Mouse (Mus musculus) bone marrow, adult 2 months (tissue): Measurements from ENCODE around the gene Trpm8. TPM values are rescaled to one million over a fixed set of nuclear protein-coding genes. Genes with fewer than 3 reads are reported as not detected.

Experiments
- H3K27ac ChIP-seq: fragments of 200-500 bp; 2 replicates; pipeline ENCODE4 v1.5.1; 2012; ENCODE audit warnings: low read depth, mild to moderate bottlenecking, control low read depth, inconsistent platforms, low read length; ENCODE audit not compliant: control insufficient read depth, poor library complexity, insufficient read depth
- H3K4me1 ChIP-seq: fragments of 200-500 bp; 2 replicates; pipeline ENCODE4 v1.6.1; 2011; ENCODE audit warnings: low read length; ENCODE audit not compliant: control insufficient read depth, insufficient read depth
- H3K4me3 ChIP-seq: fragments of 200-500 bp; replicated peaks from 2 replicates; pipeline ENCODE3; 2011; ENCODE audit warnings: mild to moderate bottlenecking, low read depth, low read length, control low read depth; ENCODE audit not compliant: control insufficient read depth
- CTCF ChIP-seq: fragments of 200-500 bp; IDR thresholded peaks from 2 replicates; pipeline ENCODE4 v1.5.1; 2011; ENCODE audit warnings: low read length, control low read depth; ENCODE audit not compliant: control insufficient read depth, insufficient read depth
- POLR2A ChIP-seq: fragments of 200-500 bp; IDR thresholded peaks from 2 replicates; pipeline ENCODE4 v1.6.1; 2011; ENCODE audit warnings: low read depth, mild to moderate bottlenecking, control low read depth, low read length, borderline replicate concordance; ENCODE audit not compliant: control insufficient read depth
- WGBS: fragments of 180-500 bp; shearing (Covaris S2); methylation state at CpG from one replicate; pipeline ENCODE4 v1.1.7; 2018; 5-methylcytosine and 5-hydroxymethylcytosine counted together
- polyA plus RNA-seq: library from polyadenylated mRNA; stranded (reverse); fragments of >200 nt; gene quantifications from 2 replicates; pipeline ENCODE4 v1.2.4, GENCODE M21; 2011; ENCODE audit warnings: low replicate concordance; ENCODE audit not compliant: missing spikeins, insufficient read depth, insufficient read length

The Trpm8 gene
- polyA plus RNA-seq, 1 experiment: not detected

GRCm38 (mm10) chr1:88303762-88304161 lies 26.3 kb downstream of the Trpm8 start:
- TF ChIP-seq CTCF: no peak
- TF ChIP-seq POLR2A: no peak
- Histone ChIP-seq H3K4me3 (no peak overlapping the region), H3K27ac (no peak overlapping the region), H3K4me1 (no peaks in the 10 kb centered on the region)
- WGBS: 57% methylated on average over 6 of the region's 6 CpGs

DNA sequence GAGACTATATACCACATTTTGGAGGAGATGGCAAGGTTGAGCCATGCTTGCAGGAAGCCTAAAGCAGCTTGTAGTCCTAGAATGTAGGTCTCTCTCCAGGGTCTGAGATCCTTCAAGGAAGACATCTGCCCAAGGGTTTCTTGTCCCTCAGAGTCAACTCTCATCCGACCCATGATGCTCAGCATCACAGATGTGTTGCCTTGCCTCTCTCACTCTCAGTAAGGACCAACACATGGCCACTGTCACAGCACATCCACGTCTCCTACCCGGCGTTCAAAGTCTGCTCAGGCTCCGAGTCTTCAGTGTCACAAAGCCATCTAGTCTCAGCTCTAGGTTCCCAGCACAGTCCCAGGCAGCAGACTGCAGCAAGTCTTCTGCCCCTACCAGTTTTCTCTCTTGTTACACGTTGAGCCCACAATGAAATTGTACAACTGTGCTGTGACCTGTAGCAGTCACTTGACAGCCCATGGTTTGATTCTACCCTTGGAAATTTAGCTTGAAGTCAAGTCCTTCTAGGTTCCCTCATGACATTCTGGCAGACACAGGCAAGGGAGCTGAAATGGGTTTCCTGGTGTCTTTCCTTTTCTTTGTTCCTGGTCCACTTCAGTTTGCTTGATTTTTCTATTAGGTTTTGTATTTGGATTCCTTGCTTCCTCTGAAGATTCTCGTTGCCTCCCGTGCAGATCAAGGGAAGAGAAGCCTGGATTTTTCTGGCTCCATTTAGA lies 27.0 kb downstream of the Trpm8 start:
- H3K4me3 ChIP-seq: no peak overlapping the region
- no peaks in the 10 kb centered on the region for H3K4me1 ChIP-seq
- H3K27ac ChIP-seq: no peak overlapping the region
- WGBS: 53% methylated on average over 8 of the region's 8 CpGs
- TF ChIP-seq CTCF (no peak), POLR2A (no peak)

- no peaks in the 10 kb centered on the region for H3K4me1 ChIP-seq
- 39% methylated on average over 6 of the region's 6 CpGs for WGBS
Observed at GRCm38 (mm10) chr1:88305018-88305795, 27.7 kb downstream of the Trpm8 start.

DNA sequence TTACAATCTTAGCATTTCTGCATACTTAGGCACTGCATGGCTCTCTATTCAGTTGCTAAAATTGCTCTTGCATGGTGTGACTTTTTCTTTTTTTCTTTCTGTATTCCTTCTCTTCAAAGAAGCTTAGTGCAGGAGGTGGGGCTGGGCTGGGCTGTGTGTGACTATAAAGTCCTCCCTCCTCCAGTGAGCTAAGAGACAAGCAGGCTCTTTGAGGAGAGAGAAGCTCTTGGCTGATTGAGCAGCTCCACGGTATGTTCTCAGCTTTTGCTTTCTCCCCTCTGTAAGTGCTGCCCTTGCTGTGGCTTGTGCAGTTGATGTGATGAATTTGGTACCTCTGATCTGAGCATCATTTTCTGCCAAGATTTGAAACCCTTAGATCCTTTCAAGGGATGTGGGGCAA lies 29.1 kb downstream of the Trpm8 start:
- TF ChIP-seq CTCF (no peak), POLR2A (no peak)
- Histone ChIP-seq H3K4me3 (no peak overlapping the region), H3K4me1 (no peaks in the 10 kb centered on the region), H3K27ac (no peak overlapping the region)
- WGBS: 57% methylated on average over 1 of the region's 1 CpGs

More at GRCm38 (mm10) chr1:88305018-88305795, 27.7 kb downstream of the Trpm8 start:
- no peak overlapping the region for H3K4me3 ChIP-seq
- TF ChIP-seq CTCF (no peak), POLR2A (no peak)
- no peak overlapping the region for H3K27ac ChIP-seq

DNA sequence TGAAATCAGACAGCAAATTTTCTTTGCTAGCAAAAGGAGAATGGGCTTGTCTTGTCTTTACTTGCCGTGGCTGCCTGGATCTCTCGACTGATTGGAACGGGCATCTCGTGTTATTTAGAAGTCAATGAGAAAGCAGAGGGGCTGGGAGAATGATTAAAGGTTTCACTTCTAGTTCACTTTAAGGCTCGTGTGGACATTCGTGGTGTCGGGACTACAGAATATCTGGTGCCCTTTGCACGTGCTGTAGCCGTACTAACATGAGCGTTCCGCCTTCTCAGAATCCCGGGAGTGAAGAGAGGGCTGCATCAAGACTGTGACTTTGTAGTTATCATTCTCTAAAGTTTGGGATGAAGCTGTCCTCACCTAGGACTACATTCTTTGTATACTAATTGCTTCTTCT lies 29.7 kb downstream of the Trpm8 start:
- Histone ChIP-seq H3K27ac (no peak overlapping the region), H3K4me1 (no peaks in the 10 kb centered on the region), H3K4me3 (no peak overlapping the region)
- 63% methylated on average over 12 of the region's 12 CpGs for WGBS
- TF ChIP-seq POLR2A (no peak), CTCF (no peak)

- TF ChIP-seq CTCF: no peak
- TF ChIP-seq POLR2A: no peak
- H3K27ac ChIP-seq: no peak overlapping the region
- no peak overlapping the region for H3K4me3 ChIP-seq
- 45% methylated on average over 2 of the region's 2 CpGs for WGBS
- no peaks in the 10 kb centered on the region for H3K4me1 ChIP-seq
Observed at GRCm38 (mm10) chr1:88309020-88309419, 31.6 kb downstream of the Trpm8 start.

DNA sequence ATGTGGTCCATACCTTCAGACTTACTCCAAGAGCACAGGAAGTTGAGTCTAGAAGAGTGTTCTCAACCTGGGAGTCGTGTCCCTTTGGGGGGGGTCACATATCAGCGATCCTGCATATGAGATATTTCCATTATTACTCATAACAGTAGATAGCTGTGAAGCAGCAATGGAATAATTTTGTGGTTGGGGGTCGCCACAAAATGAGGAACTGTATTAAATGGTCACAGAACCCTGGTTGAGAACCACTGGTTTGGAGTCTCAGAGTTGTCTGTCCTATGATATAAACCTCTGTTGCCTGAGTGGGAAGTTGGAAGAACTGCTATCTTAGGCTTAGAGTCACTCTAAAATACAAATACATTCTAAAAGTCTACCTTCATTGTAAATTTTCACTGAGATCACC lies 32.4 kb downstream of the Trpm8 start:
- H3K27ac ChIP-seq: no peak overlapping the region

DNA sequence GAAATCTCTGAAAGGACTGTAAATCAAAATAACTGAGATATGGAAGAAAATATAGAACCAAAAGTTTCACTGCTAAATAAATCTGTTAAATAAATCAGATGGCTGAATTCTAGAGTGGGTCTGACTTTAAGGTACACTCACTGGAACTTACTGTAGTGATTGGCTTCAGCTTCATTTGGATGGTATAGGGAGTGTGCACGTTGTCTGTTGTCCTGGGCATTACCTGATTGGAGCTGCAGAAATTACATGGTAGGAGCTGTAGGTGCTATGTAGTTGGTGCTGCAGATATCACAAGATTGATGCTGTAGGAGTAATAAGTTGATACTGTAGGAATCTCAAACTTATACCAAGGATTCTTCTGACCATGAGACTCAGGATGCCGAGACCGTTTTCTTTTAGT lies 32.9 kb downstream of the Trpm8 start:
- Histone ChIP-seq H3K4me3 (no peak overlapping the region), H3K27ac (no peak overlapping the region), H3K4me1 (no peaks in the 10 kb centered on the region)
- TF ChIP-seq CTCF: no peak
- WGBS: 64% methylated on average over 3 of the region's 3 CpGs

More for the DNA sequence above, 32.4 kb downstream of the Trpm8 start:
- whole genome bisulfite sequencing: 40% methylated on average over 3 of the region's 3 CpGs
- TF ChIP-seq CTCF: no peak
- no peak for TF ChIP-seq POLR2A
- no peaks in the 10 kb centered on the region for H3K4me1 ChIP-seq
- no peak overlapping the region for H3K4me3 ChIP-seq
